Comparison of ENCODE assay signal across 7 mouse cellular contexts in the genomic region with DNA sequence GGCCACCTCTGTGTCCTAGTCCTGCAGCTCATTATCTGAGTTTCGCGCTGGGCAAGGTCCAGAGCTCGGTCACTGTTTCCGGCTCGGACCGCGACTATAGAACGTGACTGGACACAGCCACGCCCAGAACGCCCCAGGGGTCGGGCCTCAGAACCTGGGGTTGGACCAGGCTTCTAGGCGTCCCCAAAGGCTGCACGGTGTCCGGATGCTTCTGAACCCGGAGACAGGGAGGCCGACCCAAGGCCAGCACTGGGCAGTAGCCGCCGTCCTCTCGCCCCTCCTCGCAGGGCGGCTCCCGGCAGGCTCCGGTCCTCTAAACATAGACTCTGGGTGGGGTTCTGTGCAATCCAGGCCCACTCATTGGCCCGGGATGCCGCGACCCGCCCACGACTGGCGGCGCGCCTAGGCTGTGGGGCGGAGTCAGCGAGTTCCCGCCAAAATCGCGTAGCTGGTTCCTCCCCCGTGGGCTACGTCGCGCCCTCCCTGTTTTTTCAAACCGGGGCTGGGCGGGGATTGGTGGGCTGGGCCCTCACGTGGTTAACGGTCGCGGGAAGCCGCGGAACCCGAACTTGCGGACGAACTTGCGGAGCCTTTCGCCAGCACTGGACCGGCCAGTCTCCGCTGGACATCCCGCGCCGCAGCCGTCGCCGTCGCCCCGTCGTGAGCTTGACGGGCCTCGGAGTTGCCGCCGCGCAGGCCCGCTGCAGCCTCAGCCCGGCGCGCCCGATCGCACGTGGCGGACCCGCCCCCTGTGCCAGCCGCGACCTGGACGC. TPM values are rescaled to one million over a fixed set of nuclear protein-coding genes. Genes with fewer than 3 reads are reported as not detected.
DNase-seq lines count a peak whose midpoint lies in the region; ATAC-seq and TF ChIP-seq lines count a peak whose summit lies in the region.

A gene (plus strand): TSS at position 531 of the 773 bp plus-strand sequence.

- no peaks in the 10 kb centered on the region for H3K9me3 ChIP-seq in embryonic facial prominence, embryonic 11.5 days (replicated peaks; ENCODE audit: control insufficient read depth, low read length)
- H3K9me3 ChIP-seq in limb, embryonic 12.5 days = no peaks in the 10 kb centered on the region
- H3K9me3 ChIP-seq in midbrain, embryonic 15.5 days = no peaks in the 10 kb centered on the region

- TF ChIP-seq CTCF in kidney, adult 2 months (conservative IDR thresholded peaks at IDR 0.05; ENCODE audit: insufficient read depth, insufficient read length, low read depth, low read length) = no peak
- TF ChIP-seq CTCF in spleen, adult 2 months (IDR thresholded peaks at IDR 0.05; ENCODE audit: extremely low read depth, insufficient read depth, insufficient read length, insufficient replicate concordance) = no peak

- H3K36me3 ChIP-seq in embryonic facial prominence, embryonic 11.5 days (replicated peaks; ENCODE audit: control insufficient read depth, insufficient read depth, low read depth, low read length) = no peaks in the 10 kb centered on the region
- H3K36me3 ChIP-seq in kidney, adult 2 months (ENCODE audit: control insufficient read depth, insufficient read depth, low read length) = no peaks in the 10 kb centered on the region
- peaks cover 6% of the 10 kb centered on the region; the same call in 1 of the 2 replicates for H3K36me3 ChIP-seq in limb, embryonic 12.5 days
- H3K36me3 ChIP-seq in midbrain, embryonic 15.5 days (replicated peaks) = no peaks in the 10 kb centered on the region
- H3K36me3 ChIP-seq in spleen, adult 2 months (ENCODE audit: control insufficient read depth, insufficient read depth, low read length) = no peaks in the 10 kb centered on the region

- no peaks in the 10 kb centered on the region for H3K27me3 ChIP-seq in embryonic facial prominence, embryonic 11.5 days (ENCODE audit: control insufficient read depth, insufficient read depth, low read length)
- H3K27me3 ChIP-seq in kidney, adult 2 months (replicated peaks; ENCODE audit: control insufficient read depth, insufficient read depth, low read length) = no peaks in the 10 kb centered on the region
- H3K27me3 ChIP-seq in limb, embryonic 12.5 days = no peaks in the 10 kb centered on the region
- no peaks in the 10 kb centered on the region for H3K27me3 ChIP-seq in midbrain, embryonic 15.5 days (replicated peaks)
- H3K27me3 ChIP-seq in spleen, adult 2 months (ENCODE audit: control insufficient read depth, insufficient read depth, low read length) = no peaks in the 10 kb centered on the region

- peak; percentile 99 for ATAC-seq in embryonic facial prominence, embryonic 11.5 days (replicated peaks; ENCODE audit: insufficient number of reproducible peaks, low FRiP score, low TSS enrichment, low read depth)
- ATAC-seq in limb, embryonic 12.5 days (ENCODE audit: insufficient number of reproducible peaks, insufficient read depth, low FRiP score, low TSS enrichment, low read depth) = peak; percentile 98
- peak; percentile 98 for ATAC-seq in midbrain, embryonic 15.5 days (replicated peaks)

- no peak for TF ChIP-seq POLR2A in kidney, adult 2 months (IDR thresholded peaks at IDR 0.05; ENCODE audit: low read depth, low read length)
- TF ChIP-seq POLR2A in spleen, adult 2 months (IDR thresholded peaks at IDR 0.05; ENCODE audit: low read depth, low read length) = peak; percentile 17; the same call in 1 of the 2 replicates

- peak; percentile 99 for DNase-seq in adrenal gland, postnatal 14 days
- peak; percentile 99 for DNase-seq in embryonic facial prominence, embryonic 11.5 days (ENCODE audit: low spot score)
- peak; percentile 99 to 100 for DNase-seq in heart, adult 18-20 months
- DNase-seq in kidney, adult 2 months = peak; percentile 99
- DNase-seq in spleen, adult 2 months (ENCODE audit: low read depth in 1 of 2, low spot score in 2 of 2) = peak; percentile 91 to 97

- peak within 1 kb of the TSS; percentile 97 for H3K4me3 ChIP-seq in embryonic facial prominence, embryonic 11.5 days (ENCODE audit: low read depth, low read length)
- peak within 1 kb of the TSS; percentile 70 for H3K4me3 ChIP-seq in kidney, adult 2 months (ENCODE audit: insufficient read depth, low read depth, low read length)
- H3K4me3 ChIP-seq in limb, embryonic 12.5 days (replicated peaks) = peak within 1 kb of the TSS; percentile 97
- H3K4me3 ChIP-seq in midbrain, embryonic 15.5 days = peak within 1 kb of the TSS; percentile 75
- peak within 1 kb of the TSS; percentile 99 for H3K4me3 ChIP-seq in spleen, adult 2 months (ENCODE audit: extremely low read depth, insufficient read depth, insufficient read length)

- peak within 1 kb of the TSS; percentile 94 for H3K27ac ChIP-seq in embryonic facial prominence, embryonic 11.5 days (replicated peaks; ENCODE audit: low read depth, low read length)
- peak within 1 kb of the TSS; percentile 89 for H3K27ac ChIP-seq in kidney, adult 2 months (ENCODE audit: insufficient read depth, low read depth, low read length)
- H3K27ac ChIP-seq in limb, embryonic 12.5 days = peak within 1 kb of the TSS; percentile 95
- peak within 1 kb of the TSS; percentile 77 for H3K27ac ChIP-seq in midbrain, embryonic 15.5 days
- H3K27ac ChIP-seq in spleen, adult 2 months (ENCODE audit: insufficient read depth, low read length) = peak within 1 kb of the TSS; percentile 84

- peak within 1 kb of the TSS; percentile 72 for H3K4me2 ChIP-seq in embryonic facial prominence, embryonic 11.5 days (ENCODE audit: low read depth, low read length)
- H3K4me2 ChIP-seq in limb, embryonic 12.5 days = peak within 1 kb of the TSS; percentile 68
- H3K4me2 ChIP-seq in midbrain, embryonic 15.5 days = peak within 1 kb of the TSS; percentile 64

- WGBS in embryonic facial prominence, embryonic 11.5 days = under 1% methylated on average over 80 of the region's 81 CpGs
- under 1% methylated on average over 81 of the region's 81 CpGs for WGBS in kidney, adult 2 months
- WGBS in limb, embryonic 12.5 days = under 1% methylated on average over 81 of the region's 81 CpGs
- WGBS in midbrain, embryonic 15.5 days = under 1% methylated on average over 81 of the region's 81 CpGs
- under 1% methylated on average over 74 of the region's 81 CpGs for WGBS in spleen, adult 2 months

- no peaks in the 10 kb centered on the region for H3K4me1 ChIP-seq in embryonic facial prominence, embryonic 11.5 days (ENCODE audit: control insufficient read depth, insufficient read depth, low read length)
- peaks cover 15% of the 10 kb centered on the region; the same call in 1 of the 2 replicates for H3K4me1 ChIP-seq in kidney, adult 2 months (ENCODE audit: control insufficient read depth, insufficient read depth, low read length)
- peaks cover 16% of the 10 kb centered on the region for H3K4me1 ChIP-seq in limb, embryonic 12.5 days (replicated peaks)
- H3K4me1 ChIP-seq in midbrain, embryonic 15.5 days = peaks cover 10% of the 10 kb centered on the region
- H3K4me1 ChIP-seq in spleen, adult 2 months (ENCODE audit: control insufficient read depth, insufficient read depth, insufficient read length) = peaks cover 3% of the 10 kb centered on the region

- H3K9ac ChIP-seq in embryonic facial prominence, embryonic 11.5 days (replicated peaks; ENCODE audit: low read length) = peak within 1 kb of the TSS; percentile 95
- peak within 1 kb of the TSS; percentile 90 for H3K9ac ChIP-seq in limb, embryonic 12.5 days (replicated peaks)
- H3K9ac ChIP-seq in midbrain, embryonic 15.5 days = peak within 1 kb of the TSS; percentile 51

RNA-seq across cellular contexts. Expression of the gene that starts here (rescaled TPM):
- 13.8 and 15.3 TPM in 2 replicates for total RNA-seq in adrenal gland, postnatal 14 days (2021)
- 37.7 and 42.7 TPM in 2 replicates for polyA plus RNA-seq in embryonic facial prominence, embryonic 11.5 days (2014; fragmentation: Nextera tagmentation; extraction: Ambion mirVana)
- 10 to 100 TPM in 1 of 2 experiments, 1 to 10 TPM in 1; 9.2 to 11.3 TPM for total RNA-seq in heart, adult 18-20 months (2021)
- 4.0 and 4.4 TPM in 2 replicates for polyA plus RNA-seq in kidney, adult 2 months (2012; rRNA removed)
- polyA plus RNA-seq in limb, embryonic 12.5 days (2016; fragmentation: Nextera tagmentation; extraction: Ambion mirVana) = 39.8 and 41.0 TPM in 2 replicates
- 5.1 and 5.8 TPM in 2 replicates for polyA plus RNA-seq in midbrain, embryonic 15.5 days (2015; fragmentation: Nextera tagmentation; extraction: Ambion mirVana)
- polyA plus RNA-seq in spleen, adult 2 months (2012; rRNA removed) = 3.9 and 5.8 TPM in 2 replicates

Comparison
In these comparisons a context has a peak if more than half of its experiments do, and no peak if none do; other contexts are left out.
1. Peak in every context shown above with its lines: DNase-seq, ATAC-seq, H3K4me3 ChIP-seq and H3K27ac ChIP-seq.